ENCODE assay signal across 8 mouse cellular contexts in genomic region chr7:25238015-25238706, GRCm38 (mm10). TPM values are rescaled to one million over a fixed set of nuclear protein-coding genes. Genes with fewer than 3 reads are reported as not detected.
DNase-seq lines count a peak whose midpoint lies in the region; ATAC-seq lines count a peak whose summit lies in the region.

No protein-coding gene starts in this region.

- no peaks in the 10 kb centered on the region for H3K9me3 ChIP-seq in lung, embryonic 16.5 days (ENCODE audit: control insufficient read depth, low read length)

- H3K36me3 ChIP-seq in lung, embryonic 16.5 days (ENCODE audit: control insufficient read depth, insufficient read depth, low read length): peaks cover 17% of the 10 kb centered on the region

- peak overlapping the region; percentile 90 for H3K4me3 ChIP-seq in lung, embryonic 16.5 days (ENCODE audit: low read length)

- H3K9ac ChIP-seq in lung, embryonic 16.5 days (ENCODE audit: low read length): peak overlapping the region; percentile 99

- peaks cover 19% of the 10 kb centered on the region for H3K4me1 ChIP-seq in lung, embryonic 16.5 days (replicated peaks; ENCODE audit: control insufficient read depth, insufficient read depth, low read length)

- 0% methylated on average over 23 of the region's 23 CpGs for WGBS in lung, embryonic 16.5 days

- peak; percentile 99 for DNase-seq in MEL-GATA-1-ER (ENCODE audit: extremely low read depth, low read depth)
- DNase-seq in cerebellum, adult 8-10 months: peak; percentile 95
- peak; percentile 95 for DNase-seq in forelimb bud, embryonic 11.5 days (ENCODE audit: low read depth, low spot score)
- DNase-seq in layer of hippocampus, adult 9-10 months (ENCODE audit: low spot score): peak; percentile 98
- DNase-seq in ovary, postnatal 10 days (ENCODE audit: low spot score): peak; percentile 85
- peak; percentile 84 to 90 for DNase-seq in thymus, postnatal 10 days (ENCODE audit: low spot score in 2 of 2)

- no peaks in the 10 kb centered on the region for H3K27me3 ChIP-seq in lung, embryonic 16.5 days (ENCODE audit: control insufficient read depth, insufficient read depth, low read depth, low read length)

- ATAC-seq in hematopoietic stem cell, adult 5-6 weeks (replicated peaks in 1 of 2; ENCODE audit: insufficient read depth in 1 of 2, low FRiP score in 2 of 2, low TSS enrichment in 1 of 2, low read depth in 1 of 2, poor library complexity in 2 of 2, severe bottlenecking in 2 of 2): peak; percentile 81 to 84
- ATAC-seq in lung, embryonic 16.5 days (ENCODE audit: low read depth): peak; percentile 90

- peak overlapping the region; percentile 86 for H3K4me2 ChIP-seq in lung, embryonic 16.5 days (ENCODE audit: low read depth, low read length)

- peak overlapping the region; percentile 88 for H3K27ac ChIP-seq in lung, embryonic 16.5 days (ENCODE audit: low read length)

RNA-seq across cellular contexts. Expression of gene Gsk3a, which starts 0.5 kb away (rescaled TPM):
- 47.0 and 66.5 TPM in 2 replicates for total RNA-seq in hematopoietic stem cell, adult 5-6 weeks (2017)
- 7.1 and 8.2 TPM in 2 replicates for polyA plus RNA-seq in lung, embryonic 16.5 days (2015; fragmentation: Nextera tagmentation; extraction: Ambion mirVana)

RNA-seq across cellular contexts. Expression of gene Erf, which starts 12.4 kb away (rescaled TPM):
- total RNA-seq in hematopoietic stem cell, adult 5-6 weeks (2017): 14.1 and 17.3 TPM in 2 replicates
- 10.5 and 13.6 TPM in 2 replicates for polyA plus RNA-seq in lung, embryonic 16.5 days (2015; fragmentation: Nextera tagmentation; extraction: Ambion mirVana)

RNA-seq across cellular contexts. Expression of gene Zfp526, which starts 16.9 kb away (rescaled TPM):
- total RNA-seq in hematopoietic stem cell, adult 5-6 weeks (2017): 5.3 and 8.0 TPM in 2 replicates
- 2.3 and 2.5 TPM in 2 replicates for polyA plus RNA-seq in lung, embryonic 16.5 days (2015; fragmentation: Nextera tagmentation; extraction: Ambion mirVana)

RNA-seq across cellular contexts. Expression of gene Dedd2, which starts 17.7 kb away (rescaled TPM):
- total RNA-seq in hematopoietic stem cell, adult 5-6 weeks (2017): 24.3 and 24.9 TPM in 2 replicates
- polyA plus RNA-seq in lung, embryonic 16.5 days (2015; fragmentation: Nextera tagmentation; extraction: Ambion mirVana): 9.0 and 9.5 TPM in 2 replicates

RNA-seq across cellular contexts. Expression of gene Cic, which starts 29.3 kb away (rescaled TPM):
- 39.1 and 39.4 TPM in 2 replicates for total RNA-seq in hematopoietic stem cell, adult 5-6 weeks (2017)
- 23.5 and 28.9 TPM in 2 replicates for polyA plus RNA-seq in lung, embryonic 16.5 days (2015; fragmentation: Nextera tagmentation; extraction: Ambion mirVana)

Comparison
In these comparisons a context has a peak if more than half of its experiments do, and no peak if none do; other contexts are left out.
1. Peak in every context shown above with its lines: DNase-seq, ATAC-seq, H3K4me3 ChIP-seq and H3K27ac ChIP-seq.